Mouse (Mus musculus): ENCODE measurements around the gene Tsc1.

Gene Tsc1

GRCm38 (mm10) chr2:28641435-28641941, 460 bp downstream of the Tsc1 start:
- DNase-seq (ENCODE audit: low spot score in 2 of 2) = peak in 1 of 2 experiments; percentile 30

- DNase-seq (ENCODE audit: low spot score in 2 of 2) = no peak
These were observed 2.1 kb downstream of the Tsc1 start for GRCm38 (mm10) chr2:28643081-28643480.

- DNase-seq (ENCODE audit: low spot score in 2 of 2) = no peak
These were observed 9.5 kb downstream of the Tsc1 start for GRCm38 (mm10) chr2:28650526-28650925.

GRCm38 (mm10) chr2:28653351-28653750, 12.3 kb downstream of the Tsc1 start:
- DNase-seq (ENCODE audit: low spot score in 2 of 2) = no peak

- DNase-seq (ENCODE audit: low spot score in 2 of 2) = no peak
These were observed 13.3 kb downstream of the Tsc1 start for GRCm38 (mm10) chr2:28654295-28654694.

- no peak for DNase-seq (ENCODE audit: low spot score in 2 of 2)
These were observed 15.2 kb downstream of the Tsc1 start for GRCm38 (mm10) chr2:28656216-28656615.

GRCm38 (mm10) chr2:28662891-28663290, 21.9 kb downstream of the Tsc1 start:
- DNase-seq (ENCODE audit: low spot score in 2 of 2) = no peak

- no peak for DNase-seq (ENCODE audit: low spot score in 2 of 2)
These were observed 24.8 kb downstream of the Tsc1 start for GRCm38 (mm10) chr2:28665818-28666217.

- no peak for DNase-seq (ENCODE audit: low spot score in 2 of 2)
These were observed 30.4 kb downstream of the Tsc1 start for GRCm38 (mm10) chr2:28671438-28671837.

GRCm38 (mm10) chr2:28676005-28676404, 35.0 kb downstream of the Tsc1 start:
- DNase-seq (ENCODE audit: low spot score in 2 of 2) = no peak

GRCm38 (mm10) chr2:28680710-28681109, 39.7 kb downstream of the Tsc1 start:
- DNase-seq (ENCODE audit: low spot score in 2 of 2) = no peak

GRCm38 (mm10) chr2:28681718-28682117, 40.7 kb downstream of the Tsc1 start:
- DNase-seq (ENCODE audit: low spot score in 2 of 2) = peak in 1 of 2 experiments; percentile 27

- no peak for DNase-seq (ENCODE audit: low spot score in 2 of 2)
These were observed 44.9 kb downstream of the Tsc1 start for GRCm38 (mm10) chr2:28685895-28686294.

- DNase-seq (ENCODE audit: low spot score in 2 of 2) = no peak
These were observed 47.4 kb downstream of the Tsc1 start for GRCm38 (mm10) chr2:28688431-28688830.

- DNase-seq (ENCODE audit: low spot score in 2 of 2) = no peak
These were observed 51.7 kb downstream of the Tsc1 start for GRCm38 (mm10) chr2:28692692-28693091.

- DNase-seq (ENCODE audit: low spot score in 2 of 2) = no peak
These were observed 57.5 kb downstream of the Tsc1 start for GRCm38 (mm10) chr2:28698566-28698965.

- DNase-seq (ENCODE audit: low spot score in 2 of 2) = peak; percentile 56 to 73
These were observed 58.6 kb downstream of the Tsc1 start, which contains the start of the genes Spaca9 and Ak8 for GRCm38 (mm10) chr2:28699361-28700335. TSS of gene Spaca9 (minus strand) at chr2:28699727. TSS of gene Ak8 (plus strand) at chr2:28700164.

- DNase-seq (ENCODE audit: low spot score in 2 of 2) = no peak
These were observed 60.7 kb downstream of the Tsc1 start for GRCm38 (mm10) chr2:28701646-28702262.

- no peak for DNase-seq (ENCODE audit: low spot score in 2 of 2)
These were observed 65.1 kb downstream of the Tsc1 start for GRCm38 (mm10) chr2:28706106-28706636.

- no peak for DNase-seq (ENCODE audit: low spot score in 2 of 2)
These were observed 65.8 kb downstream of the Tsc1 start for GRCm38 (mm10) chr2:28706787-28707186.

- no peak for DNase-seq (ENCODE audit: low spot score in 2 of 2)
These were observed 72.0 kb downstream of the Tsc1 start for GRCm38 (mm10) chr2:28713036-28713435.

GRCm38 (mm10) chr2:28722419-28722818, 81.4 kb downstream of the Tsc1 start:
- no peak for DNase-seq (ENCODE audit: low spot score in 2 of 2)

Measured in urinary bladder, adult 18-20 months (tissue).